ENCODE assay signal across 9 mouse cellular contexts in the genomic region with DNA sequence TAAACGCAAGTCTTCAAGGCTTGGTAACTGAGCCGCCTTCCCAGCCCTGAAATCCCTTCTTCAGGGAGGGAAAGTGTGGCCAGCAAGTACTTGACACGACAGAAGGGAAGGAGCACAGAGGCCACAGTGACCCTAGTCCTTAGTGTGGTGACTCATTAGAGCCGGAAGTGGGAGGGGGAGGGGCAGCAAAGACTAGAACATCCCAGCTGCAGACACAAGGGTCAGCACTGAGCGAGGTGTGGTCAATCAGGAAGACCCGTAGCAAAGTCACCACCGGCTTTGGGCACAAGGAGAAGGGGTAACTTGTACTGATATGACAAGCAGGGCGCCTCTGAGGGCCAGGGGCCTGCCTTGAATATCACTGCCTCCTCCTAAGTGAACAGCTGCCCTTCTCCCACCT. TPM values are rescaled to one million over a fixed set of nuclear protein-coding genes. Genes with fewer than 3 reads are reported as not detected.
DNase-seq lines count a peak whose midpoint lies in the region; ATAC-seq lines count a peak whose summit lies in the region.
"Had no signal": no experiment of that assay in that cellular context is flagged by ENCODE, and none has a peak within 500 bp of the region (broad histone marks: within the 10 kb centered on the region; RNA-seq: fewer than 3 reads in every experiment).

No protein-coding gene starts in this region.

- H3K36me3 ChIP-seq in midbrain, embryonic 10.5 days = peaks cover 27% of the 10 kb centered on the region
- no peaks in the 10 kb centered on the region for H3K36me3 ChIP-seq in midbrain, embryonic 16.5 days (ENCODE audit: control insufficient read depth, insufficient read depth, low read length)
- H3K36me3 ChIP-seq in heart, embryonic 10.5 days = peaks cover 82% of the 10 kb centered on the region

- H3K27ac ChIP-seq in midbrain, embryonic 10.5 days (replicated peaks) = peak overlapping the region; percentile 65; the same call in 1 of the 2 replicates
- H3K27ac ChIP-seq in midbrain, embryonic 16.5 days (ENCODE audit: low read length) = no peak overlapping the region
- peak overlapping the region; percentile 36; the same call in 1 of the 2 replicates for H3K27ac ChIP-seq in heart, embryonic 10.5 days

- H3K9ac ChIP-seq in midbrain, embryonic 16.5 days (ENCODE audit: low read depth, low read length) = no peak overlapping the region

- WGBS in midbrain, embryonic 10.5 days = 46% methylated on average over 8 of the region's 8 CpGs
- WGBS in midbrain, embryonic 16.5 days = 49% methylated on average over 8 of the region's 8 CpGs
- WGBS in heart, embryonic 10.5 days = 24% methylated on average over 8 of the region's 8 CpGs

- H3K9me3 ChIP-seq in midbrain, embryonic 10.5 days (replicated peaks) = no peaks in the 10 kb centered on the region
- no peaks in the 10 kb centered on the region for H3K9me3 ChIP-seq in midbrain, embryonic 16.5 days (replicated peaks; ENCODE audit: control insufficient read depth, low read length, poor library complexity, severe bottlenecking)
- no peaks in the 10 kb centered on the region for H3K9me3 ChIP-seq in heart, embryonic 10.5 days

- no peak for ATAC-seq in midbrain, embryonic 16.5 days

- DNase-seq in midbrain, embryonic 10.5 days (ENCODE audit: low spot score) = no peak
- no peak for DNase-seq in heart, embryonic 10.5 days (ENCODE audit: low spot score)
- peak; percentile 62 to 78 for DNase-seq in kidney, postnatal 4 days
- DNase-seq in skeletal muscle tissue, adult 2 months (ENCODE audit: low read depth, low spot score) = peak; percentile 44
- no peak for DNase-seq in layer of hippocampus, adult 8-10 months (ENCODE audit: low spot score in 2 of 2)
- no peak for DNase-seq in T-cell, adult 2 months (ENCODE audit: low spot score)
- DNase-seq in left cerebral cortex, adult 11 months (ENCODE audit: low spot score) = no peak

- peaks cover 12% of the 10 kb centered on the region for H3K4me1 ChIP-seq in midbrain, embryonic 10.5 days
- no peaks in the 10 kb centered on the region for H3K4me1 ChIP-seq in midbrain, embryonic 16.5 days (ENCODE audit: control insufficient read depth, insufficient read depth, low read length)
- peaks cover 11% of the 10 kb centered on the region for H3K4me1 ChIP-seq in heart, embryonic 10.5 days

- no peak overlapping the region for H3K4me3 ChIP-seq in midbrain, embryonic 10.5 days
- no peak overlapping the region for H3K4me3 ChIP-seq in midbrain, embryonic 16.5 days (ENCODE audit: low read depth, low read length)
- no peak overlapping the region for H3K4me3 ChIP-seq in heart, embryonic 10.5 days

- H3K27me3 ChIP-seq in midbrain, embryonic 10.5 days (ENCODE audit: low read depth, poor library complexity, severe bottlenecking) = no peaks in the 10 kb centered on the region
- no peaks in the 10 kb centered on the region for H3K27me3 ChIP-seq in midbrain, embryonic 16.5 days (ENCODE audit: control insufficient read depth, insufficient read depth, low read depth, low read length)
- no peaks in the 10 kb centered on the region for H3K27me3 ChIP-seq in heart, embryonic 10.5 days (ENCODE audit: insufficient read depth, poor library complexity, severe bottlenecking)

- no peak overlapping the region for H3K4me2 ChIP-seq in midbrain, embryonic 16.5 days (ENCODE audit: low read length)

RNA-seq across cellular contexts. Expression of a gene that starts 8.9 kb away (rescaled TPM):
- polyA plus RNA-seq in midbrain, embryonic 10.5 days (2016; fragmentation: Nextera tagmentation; extraction: Ambion mirVana) = 26.9 and 28.2 TPM in 2 replicates
- polyA plus RNA-seq in midbrain, embryonic 16.5 days (2015; fragmentation: Nextera tagmentation; extraction: Ambion mirVana) = 20.8 and 21.2 TPM in 2 replicates
- polyA plus RNA-seq in heart, embryonic 10.5 days (2016; fragmentation: Nextera tagmentation; extraction: Ambion mirVana) = 40.8 and 44.9 TPM in 2 replicates
- total RNA-seq in layer of hippocampus, adult 8-10 months (2022) = 10 to 100 TPM; 19.4 to 21.5 (median 20.9) TPM

RNA-seq across cellular contexts. Expression of a gene that starts 13.0 kb away (rescaled TPM):
- polyA plus RNA-seq in midbrain, embryonic 10.5 days (2016; fragmentation: Nextera tagmentation; extraction: Ambion mirVana) = 11.6 and 11.7 TPM in 2 replicates
- polyA plus RNA-seq in midbrain, embryonic 16.5 days (2015; fragmentation: Nextera tagmentation; extraction: Ambion mirVana) = 9.5 and 11.1 TPM in 2 replicates
- polyA plus RNA-seq in heart, embryonic 10.5 days (2016; fragmentation: Nextera tagmentation; extraction: Ambion mirVana) = 13.6 and 18.5 TPM in 2 replicates
- 10 to 100 TPM; 26.0 to 30.2 (median 28.1) TPM for total RNA-seq in layer of hippocampus, adult 8-10 months (2022)

RNA-seq across cellular contexts. Expression of a gene that starts 23.2 kb away (rescaled TPM):
- 45.1 and 53.2 TPM in 2 replicates for polyA plus RNA-seq in midbrain, embryonic 10.5 days (2016; fragmentation: Nextera tagmentation; extraction: Ambion mirVana)
- polyA plus RNA-seq in midbrain, embryonic 16.5 days (2015; fragmentation: Nextera tagmentation; extraction: Ambion mirVana) = 107 and 108 TPM in 2 replicates
- polyA plus RNA-seq in heart, embryonic 10.5 days (2016; fragmentation: Nextera tagmentation; extraction: Ambion mirVana) = 65.7 and 126 TPM in 2 replicates
- total RNA-seq in layer of hippocampus, adult 8-10 months (2022) = 100 to 1,000 TPM; 190 to 210 (median 200) TPM

RNA-seq across cellular contexts. Expression of a gene that starts 57.9 kb away (rescaled TPM):
- polyA plus RNA-seq in midbrain, embryonic 10.5 days (2016; fragmentation: Nextera tagmentation; extraction: Ambion mirVana) = not detected in 2 replicates
- polyA plus RNA-seq in midbrain, embryonic 16.5 days (2015; fragmentation: Nextera tagmentation; extraction: Ambion mirVana) = not detected in 2 replicates
- polyA plus RNA-seq in heart, embryonic 10.5 days (2016; fragmentation: Nextera tagmentation; extraction: Ambion mirVana) = 124 and 308 TPM in 2 replicates
- total RNA-seq in layer of hippocampus, adult 8-10 months (2022) = not detected
- total RNA-seq: MEL had no signal

RNA-seq across cellular contexts. Expression of a gene that starts 58.9 kb away (rescaled TPM):
- polyA plus RNA-seq in midbrain, embryonic 10.5 days (2016; fragmentation: Nextera tagmentation; extraction: Ambion mirVana) = 16.7 TPM in 2 replicates
- 7.5 and 10.5 TPM in 2 replicates for polyA plus RNA-seq in midbrain, embryonic 16.5 days (2015; fragmentation: Nextera tagmentation; extraction: Ambion mirVana)
- 8.7 and 8.8 TPM in 2 replicates for polyA plus RNA-seq in heart, embryonic 10.5 days (2016; fragmentation: Nextera tagmentation; extraction: Ambion mirVana)
- 10 to 100 TPM in 2 of 4 experiments, 1 to 10 TPM in 2; 8.4 to 11.7 (median 9.9) TPM for total RNA-seq in layer of hippocampus, adult 8-10 months (2022)

Comparison
In these comparisons a context has a peak if more than half of its experiments do, and no peak if none do; other contexts are left out.
1. DNase-seq: peak in kidney, postnatal 4 days (2 of 2) and skeletal muscle tissue, adult 2 months (single experiment); none in midbrain, embryonic 10.5 days (single experiment), heart, embryonic 10.5 days (single experiment), layer of hippocampus, adult 8-10 months (0 of 2), T-cell, adult 2 months (single experiment) and left cerebral cortex, adult 11 months (single experiment).